Mouse (Mus musculus): ENCODE data around the gene Rnf39. TPM values are rescaled to one million over a fixed set of nuclear protein-coding genes. Genes with fewer than 3 reads are reported as not detected.

Gene Rnf39
- 6.8 and 9.1 TPM in 2 replicates for polyA plus RNA-seq (2015; fragmentation: Nextera tagmentation; extraction: Ambion mirVana)

DNA sequence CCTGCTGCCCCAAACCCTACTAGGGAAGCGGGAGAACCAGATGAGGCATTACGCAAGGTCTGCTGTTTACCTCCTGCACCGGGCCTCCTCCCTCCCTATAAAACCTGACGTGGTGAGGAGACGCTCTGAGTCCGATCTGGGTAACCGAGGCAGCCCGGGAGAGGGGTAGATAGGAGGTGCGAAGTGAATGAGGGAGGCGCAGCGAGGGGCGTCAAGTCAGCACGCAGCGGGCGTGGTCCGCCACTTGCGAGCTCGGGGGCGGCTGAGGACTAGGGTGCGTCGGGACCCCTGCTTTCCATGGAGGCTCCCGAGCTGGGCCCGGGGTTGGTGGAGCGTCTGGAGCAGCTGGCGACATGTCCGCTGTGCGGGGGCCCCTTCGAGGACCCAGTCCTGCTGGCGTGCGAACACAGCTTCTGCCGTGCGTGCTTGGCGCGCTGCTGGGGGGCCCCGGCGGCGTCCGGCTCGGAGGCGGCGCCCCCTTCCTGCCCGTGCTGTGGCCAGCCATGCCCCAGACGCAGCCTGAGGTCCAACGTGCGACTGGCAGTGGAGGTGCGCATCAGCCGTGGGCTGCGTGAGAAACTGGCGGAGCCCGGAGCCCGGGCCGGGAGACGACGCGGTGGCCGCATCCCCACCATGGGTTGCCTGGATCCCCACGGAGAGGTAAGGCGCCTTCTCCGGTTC is at the start of gene Rnf39:
Gene Rnf39, plus strand, starts transcription at position 128 of the 681 bp plus-strand sequence.
- ATAC-seq (ENCODE audit: insufficient number of reproducible peaks, low FRiP score, low TSS enrichment, low read depth): peak; percentile 55
- Histone ChIP-seq H3K9me3 (no peaks in the 10 kb centered on the region), H3K27ac (peak within 1 kb of the TSS; percentile 72), H3K9ac (0 out of 2 replicates have a peak within 1 kb of the TSS, but pooled peaks have one; percentile 17), H3K4me1 (peaks cover 31% of the 10 kb centered on the region), H3K4me3 (peak within 1 kb of the TSS; percentile 50), H3K4me2 (peak within 1 kb of the TSS; percentile 93), H3K27me3 (peaks cover 64% of the 10 kb centered on the region), H3K36me3 (no peaks in the 10 kb centered on the region)
- 1% methylated on average over 59 of the region's 59 CpGs for WGBS

DNA sequence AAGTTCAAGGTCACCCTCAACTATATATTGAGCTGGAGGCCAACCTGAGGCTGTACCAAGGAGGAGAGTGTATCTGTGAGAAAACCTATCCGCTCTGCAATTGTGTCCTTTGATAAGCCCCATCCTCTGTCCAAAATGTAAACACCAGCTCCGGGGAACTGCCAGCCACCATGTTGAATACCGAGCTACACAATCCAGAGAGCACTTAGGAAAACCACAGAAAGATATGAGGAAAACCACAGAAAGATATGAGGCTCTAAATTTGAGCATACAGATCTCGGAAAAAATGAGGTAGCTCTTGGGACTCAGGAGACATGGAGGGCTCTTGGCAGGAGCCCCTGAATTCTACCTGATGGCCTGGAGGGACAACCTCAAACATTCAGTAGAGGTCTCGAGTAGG is 49.3 kb upstream of the Rnf39 start:
- Histone ChIP-seq H3K9ac (no peak overlapping the region), H3K4me1 (no peaks in the 10 kb centered on the region), H3K4me3 (no peak overlapping the region), H3K4me2 (no peak overlapping the region), H3K36me3 (no peaks in the 10 kb centered on the region), H3K27ac (no peak overlapping the region), H3K9me3 (no peaks in the 10 kb centered on the region), H3K27me3 (no peaks in the 10 kb centered on the region)
- no peak for ATAC-seq (ENCODE audit: insufficient number of reproducible peaks, low FRiP score, low TSS enrichment, low read depth)
- 63% methylated on average over 5 of the region's 5 CpGs for WGBS

DNA sequence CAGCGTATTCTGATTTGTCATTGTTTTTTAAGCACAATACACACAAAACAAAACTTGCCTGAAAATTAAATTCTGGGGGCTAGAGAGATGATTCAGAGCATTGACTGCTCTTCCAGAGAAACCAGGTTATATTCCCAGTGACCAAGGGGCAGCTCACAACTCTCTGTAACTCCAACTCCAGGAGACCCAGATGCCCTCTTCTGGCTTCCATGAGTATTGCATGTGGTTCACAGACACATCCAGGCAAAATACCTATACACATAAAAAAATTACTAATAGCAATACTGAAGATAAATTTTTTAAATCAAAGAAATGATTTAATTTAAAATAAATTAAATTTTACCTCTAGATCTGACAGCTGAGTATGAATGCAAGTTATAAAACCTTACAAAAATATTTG is 46.1 kb upstream of the Rnf39 start:
- no peak overlapping the region for H3K27ac ChIP-seq
- H3K4me2 ChIP-seq: no peak overlapping the region
- H3K9ac ChIP-seq: no peak overlapping the region
- no peaks in the 10 kb centered on the region for H3K4me1 ChIP-seq
- no peaks in the 10 kb centered on the region for H3K9me3 ChIP-seq
- no peaks in the 10 kb centered on the region for H3K27me3 ChIP-seq
- 95% methylated on average over 1 of the region's 1 CpGs for WGBS
- H3K4me3 ChIP-seq: no peak overlapping the region
- H3K36me3 ChIP-seq: no peaks in the 10 kb centered on the region
- no peak for ATAC-seq (ENCODE audit: insufficient number of reproducible peaks, low FRiP score, low TSS enrichment, low read depth)

DNA sequence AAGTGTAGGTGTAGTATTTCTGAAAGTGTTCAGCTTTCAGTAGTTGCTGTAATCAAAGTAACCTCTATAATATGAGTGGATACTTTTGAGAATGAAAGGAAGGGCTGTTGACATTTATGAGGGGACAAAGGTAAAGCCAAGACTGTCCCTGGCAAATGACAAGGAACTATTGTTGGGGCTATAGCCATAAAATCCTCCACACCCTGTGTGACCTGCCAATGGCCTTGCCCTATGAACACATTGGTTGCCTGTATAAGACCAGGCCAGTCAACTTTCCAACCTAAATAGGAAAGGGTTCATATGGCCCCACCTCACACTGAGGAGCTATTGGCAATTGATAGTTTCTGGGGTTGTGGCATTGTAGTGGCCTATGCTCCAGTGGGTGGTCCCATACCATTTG is 45.7 kb upstream of the Rnf39 start:
- Histone ChIP-seq H3K4me2 (no peak overlapping the region), H3K4me3 (no peak overlapping the region)

DNA sequence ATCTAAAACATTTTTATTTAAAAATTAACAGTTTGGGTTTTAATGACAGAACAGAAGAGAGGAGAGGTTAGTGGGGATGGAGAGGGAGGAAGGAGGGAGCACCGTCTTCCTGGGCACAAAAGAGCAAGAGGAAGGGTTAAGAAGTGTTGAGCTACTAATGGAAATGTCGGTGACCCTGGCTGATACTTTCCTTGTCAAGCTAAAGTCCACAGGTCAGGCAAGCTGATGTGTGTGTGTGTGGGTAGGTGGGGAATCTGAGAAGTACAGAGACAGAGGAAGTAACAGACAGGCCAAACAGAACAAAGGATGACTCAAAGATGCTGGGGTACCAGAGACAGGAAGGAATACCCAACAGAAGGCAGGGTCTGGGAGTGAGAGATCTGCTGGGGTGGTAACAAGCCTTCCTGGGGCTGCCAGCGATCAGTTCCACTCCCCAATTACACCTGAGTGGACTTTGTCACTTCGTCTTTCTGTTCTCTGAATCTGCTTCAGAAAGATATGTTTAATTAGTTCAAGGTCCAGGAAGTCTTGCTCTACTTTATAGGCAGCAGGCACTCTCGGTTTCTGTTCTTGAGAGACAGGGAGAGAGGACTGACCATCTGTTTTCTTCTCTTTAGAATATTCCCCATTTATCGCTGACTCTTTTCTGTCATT is 45.0 kb upstream of the Rnf39 start, which contains the start of gene Trim31:
Gene Trim31, plus strand, starts transcription at position 567 of the 654 bp plus-strand sequence.
- Histone ChIP-seq H3K27ac (no peak within 1 kb of the TSS), H3K9me3 (no peaks in the 10 kb centered on the region)

More for the DNA sequence above, 45.7 kb upstream of the Rnf39 start:
- Histone ChIP-seq H3K36me3 (no peaks in the 10 kb centered on the region), H3K9me3 (no peaks in the 10 kb centered on the region), H3K27ac (no peak overlapping the region), H3K4me1 (no peaks in the 10 kb centered on the region), H3K27me3 (no peaks in the 10 kb centered on the region), H3K9ac (no peak overlapping the region)
- ATAC-seq (ENCODE audit: insufficient number of reproducible peaks, low FRiP score, low TSS enrichment, low read depth): no peak

DNA sequence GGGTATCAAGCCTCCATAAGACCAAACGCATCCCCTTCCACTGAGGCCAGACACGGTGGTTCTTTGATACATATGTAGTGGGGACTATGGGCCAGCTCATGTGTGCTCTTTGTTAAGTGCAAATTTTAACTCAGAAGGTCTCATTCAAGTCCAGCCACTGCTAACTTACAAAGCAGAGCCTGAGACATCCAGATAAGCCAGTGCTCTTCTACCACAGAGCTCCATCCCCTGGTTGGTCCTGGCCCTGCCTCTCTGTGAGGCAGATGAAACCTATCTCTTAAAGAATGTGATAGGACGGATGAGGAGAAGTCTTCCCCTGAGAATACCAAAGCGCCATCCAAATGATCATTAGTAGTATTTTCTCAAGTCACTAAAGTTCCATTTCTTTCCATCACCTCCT is 43.3 kb upstream of the Rnf39 start:
- H3K9me3 ChIP-seq: no peaks in the 10 kb centered on the region
- ATAC-seq (ENCODE audit: insufficient number of reproducible peaks, low FRiP score, low TSS enrichment, low read depth): no peak
- 79% methylated on average over 4 of the region's 4 CpGs for WGBS
- no peaks in the 10 kb centered on the region for H3K4me1 ChIP-seq
- no peak overlapping the region for H3K4me3 ChIP-seq
- no peaks in the 10 kb centered on the region for H3K36me3 ChIP-seq
- H3K27ac ChIP-seq: no peak overlapping the region
- no peak overlapping the region for H3K4me2 ChIP-seq
- H3K9ac ChIP-seq: no peak overlapping the region
- no peaks in the 10 kb centered on the region for H3K27me3 ChIP-seq

More for the DNA sequence above, 45.0 kb upstream of the Rnf39 start, which contains the start of gene Trim31:
- 50% methylated on average over 6 of the region's 6 CpGs for WGBS
- Histone ChIP-seq H3K36me3 (no peaks in the 10 kb centered on the region), H3K4me1 (no peaks in the 10 kb centered on the region), H3K9ac (no peak within 1 kb of the TSS), H3K27me3 (no peaks in the 10 kb centered on the region), H3K4me3 (no peak within 1 kb of the TSS), H3K4me2 (no peak within 1 kb of the TSS)
- ATAC-seq (ENCODE audit: insufficient number of reproducible peaks, low FRiP score, low TSS enrichment, low read depth): no peak

DNA sequence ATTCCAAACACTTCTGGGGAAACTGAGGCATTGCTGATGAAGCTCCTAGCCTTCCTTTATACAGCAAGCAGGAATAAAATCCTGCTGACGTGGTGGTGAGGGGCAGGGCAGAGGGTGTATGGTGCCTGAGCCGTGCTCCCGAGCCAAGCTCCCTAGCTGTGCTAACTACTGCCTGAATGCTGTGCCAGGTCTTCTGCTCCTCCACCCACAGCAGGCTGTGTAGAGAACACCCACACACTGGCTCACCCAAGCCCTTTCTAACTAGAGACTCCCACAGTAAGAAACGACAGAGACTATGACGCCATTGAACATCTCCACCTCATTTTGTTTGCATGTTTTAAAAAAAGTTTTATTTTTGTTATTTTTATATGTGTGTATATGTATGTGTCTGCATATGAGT is 42.7 kb upstream of the Rnf39 start:
- Histone ChIP-seq H3K9ac (no peak overlapping the region), H3K4me1 (no peaks in the 10 kb centered on the region), H3K4me3 (no peak overlapping the region), H3K4me2 (no peak overlapping the region), H3K27me3 (no peaks in the 10 kb centered on the region), H3K27ac (no peak overlapping the region), H3K9me3 (no peaks in the 10 kb centered on the region), H3K36me3 (no peaks in the 10 kb centered on the region)
- 75% methylated on average over 5 of the region's 5 CpGs for WGBS
- no peak for ATAC-seq (ENCODE audit: insufficient number of reproducible peaks, low FRiP score, low TSS enrichment, low read depth)

DNA sequence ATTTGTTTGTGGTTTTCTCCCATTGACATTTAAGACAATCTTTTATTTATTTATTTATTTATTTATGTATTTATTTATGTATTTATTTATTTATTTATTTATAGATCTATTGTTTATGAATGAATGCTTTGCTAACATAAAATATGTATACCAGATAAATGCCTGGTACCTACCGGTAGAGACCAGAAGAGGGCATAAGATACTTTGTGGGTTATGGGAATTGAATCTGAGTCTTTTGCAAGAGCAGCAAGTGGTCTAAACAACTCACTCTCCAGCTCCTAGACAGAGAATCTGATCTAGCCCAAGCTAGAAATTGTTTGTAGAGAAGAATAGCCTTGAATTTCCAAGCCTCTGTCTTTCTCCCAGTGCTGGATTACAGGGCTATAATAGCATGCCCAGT is 42.0 kb upstream of the Rnf39 start:
- 40% methylated on average over 1 of the region's 1 CpGs for WGBS
- H3K4me2 ChIP-seq: no peak overlapping the region
- H3K9me3 ChIP-seq: no peaks in the 10 kb centered on the region
- H3K27ac ChIP-seq: no peak overlapping the region
- no peak overlapping the region for H3K4me3 ChIP-seq
- no peaks in the 10 kb centered on the region for H3K27me3 ChIP-seq
- H3K36me3 ChIP-seq: no peaks in the 10 kb centered on the region
- H3K4me1 ChIP-seq: no peaks in the 10 kb centered on the region
- no peak overlapping the region for H3K9ac ChIP-seq
- ATAC-seq (ENCODE audit: insufficient number of reproducible peaks, low FRiP score, low TSS enrichment, low read depth): no peak

DNA sequence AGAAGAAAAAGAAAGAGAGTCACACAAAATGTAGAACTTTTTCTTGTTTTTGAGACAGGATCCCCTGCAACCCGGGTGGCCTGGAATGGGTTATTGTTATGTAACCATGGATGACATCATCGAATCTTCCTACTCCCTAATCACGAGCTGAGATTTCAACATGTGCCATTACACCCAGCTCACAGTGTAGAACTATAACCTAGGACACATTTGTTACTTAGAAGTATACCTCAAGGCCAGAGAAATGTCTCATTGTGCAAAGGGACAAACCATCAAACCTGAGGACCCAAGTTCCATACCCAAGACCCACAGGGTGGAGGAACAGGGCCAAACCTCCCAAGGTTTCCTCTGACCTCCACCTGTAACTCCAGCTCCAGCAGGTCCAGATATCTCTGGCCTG is 39.1 kb upstream of the Rnf39 start:
- Histone ChIP-seq H3K27me3 (no peaks in the 10 kb centered on the region), H3K4me1 (no peaks in the 10 kb centered on the region), H3K9me3 (no peaks in the 10 kb centered on the region), H3K4me3 (no peak overlapping the region), H3K9ac (no peak overlapping the region), H3K27ac (no peak overlapping the region), H3K36me3 (no peaks in the 10 kb centered on the region), H3K4me2 (no peak overlapping the region)
- no peak for ATAC-seq (ENCODE audit: insufficient number of reproducible peaks, low FRiP score, low TSS enrichment, low read depth)
- 68% methylated on average over 3 of the region's 3 CpGs for WGBS

DNA sequence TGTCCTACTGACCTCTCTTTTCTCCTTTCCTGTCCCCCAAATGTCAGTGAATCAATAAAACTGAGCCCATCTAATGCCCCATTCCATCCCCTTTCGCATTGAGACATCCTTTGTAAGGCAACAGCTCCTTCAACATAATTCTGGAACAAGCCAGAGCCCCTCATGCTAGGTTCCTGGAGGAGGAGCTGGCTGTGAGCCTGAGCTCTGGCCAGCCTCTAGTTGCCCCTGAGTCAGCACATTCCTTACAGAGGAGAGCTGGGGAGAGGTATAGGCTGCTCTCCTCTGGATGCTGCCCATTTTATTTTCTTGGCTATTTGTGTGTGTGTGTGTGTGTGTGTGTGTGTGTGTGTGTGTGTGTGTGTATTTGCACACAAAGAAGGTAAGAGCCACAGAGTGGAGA is 34.5 kb upstream of the Rnf39 start:
- no peaks in the 10 kb centered on the region for H3K27me3 ChIP-seq
- no peaks in the 10 kb centered on the region for H3K4me1 ChIP-seq
- H3K27ac ChIP-seq: no peak overlapping the region
- H3K9ac ChIP-seq: no peak overlapping the region
- no peak overlapping the region for H3K4me3 ChIP-seq
- no peak for ATAC-seq (ENCODE audit: insufficient number of reproducible peaks, low FRiP score, low TSS enrichment, low read depth)
- H3K4me2 ChIP-seq: no peak overlapping the region
- WGBS: 54% methylated on average over 1 of the region's 1 CpGs
- H3K9me3 ChIP-seq: no peaks in the 10 kb centered on the region
- H3K36me3 ChIP-seq: no peaks in the 10 kb centered on the region

DNA sequence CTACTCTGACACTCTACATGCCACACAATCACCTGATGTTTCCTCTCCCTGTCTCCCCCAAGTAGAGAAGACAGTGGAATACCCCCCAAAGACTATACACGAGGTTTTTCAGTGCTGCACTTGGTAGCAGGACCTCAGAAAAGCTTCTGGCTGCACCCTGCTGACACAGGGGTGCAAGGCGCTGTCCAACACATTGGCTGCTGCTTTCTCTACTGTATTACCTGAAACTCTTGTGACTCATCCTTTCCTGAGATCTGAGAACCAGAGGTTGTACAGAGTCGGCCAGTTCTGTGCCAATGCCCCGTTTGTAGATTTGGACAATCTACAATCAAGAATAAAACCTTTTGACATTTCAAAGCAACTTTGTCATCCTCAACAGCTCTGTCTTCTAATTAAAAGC is 32.9 kb upstream of the Rnf39 start:
- Histone ChIP-seq H3K36me3 (no peaks in the 10 kb centered on the region), H3K4me3 (no peak overlapping the region), H3K4me2 (no peak overlapping the region), H3K9ac (no peak overlapping the region), H3K27ac (no peak overlapping the region), H3K9me3 (no peaks in the 10 kb centered on the region), H3K27me3 (no peaks in the 10 kb centered on the region), H3K4me1 (no peaks in the 10 kb centered on the region)
- ATAC-seq (ENCODE audit: insufficient number of reproducible peaks, low FRiP score, low TSS enrichment, low read depth): no peak
- WGBS: 50% methylated on average over 4 of the region's 4 CpGs

DNA sequence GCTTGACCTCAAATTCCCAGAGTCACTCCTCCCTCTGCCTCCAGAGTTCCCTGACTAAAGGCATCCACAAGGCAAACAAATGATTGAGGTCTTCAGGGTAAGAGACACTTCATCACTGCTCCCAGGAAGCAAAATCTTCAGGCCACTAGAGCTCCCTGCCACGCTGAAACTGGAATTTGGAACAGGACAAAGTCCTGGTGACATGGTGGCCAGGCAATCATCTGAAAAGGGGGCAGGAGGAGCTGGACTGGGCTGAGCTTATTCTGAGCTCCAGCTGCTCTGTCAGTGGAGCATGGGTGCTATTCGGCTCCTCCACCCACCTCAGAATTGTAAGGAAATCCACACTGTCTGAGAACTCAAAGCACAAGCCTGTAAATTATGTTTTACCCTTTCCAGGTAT is 30.7 kb upstream of the Rnf39 start:
- H3K4me2 ChIP-seq: no peak overlapping the region

More for the DNA sequence above, 30.7 kb upstream of the Rnf39 start:
- WGBS: 81% methylated on average over 2 of the region's 2 CpGs
- no peak for ATAC-seq (ENCODE audit: insufficient number of reproducible peaks, low FRiP score, low TSS enrichment, low read depth)
- Histone ChIP-seq H3K4me3 (no peak overlapping the region), H3K9ac (no peak overlapping the region), H3K27ac (no peak overlapping the region), H3K27me3 (no peaks in the 10 kb centered on the region), H3K4me1 (no peaks in the 10 kb centered on the region), H3K9me3 (no peaks in the 10 kb centered on the region), H3K36me3 (no peaks in the 10 kb centered on the region)
